Mouse (Mus musculus) MEL (cell line): ENCODE data around the gene Als2cl.

Source experiments
- CHD1 ChIP-seq: IDR thresholded peaks from 2 replicates; pipeline ENCODE4 v1.6.1; 2012; ENCODE audit warnings: low read depth, mild to moderate bottlenecking, inconsistent platforms, low read length, improper control_type of control experiment
- HCFC1 ChIP-seq: IDR thresholded peaks from 2 replicates; pipeline ENCODE4 v1.6.1; 2012; ENCODE audit warnings: low read depth, mild to moderate bottlenecking, inconsistent platforms, low read length, improper control_type of control experiment, moderate library complexity
- MAX ChIP-seq: IDR thresholded peaks from 2 replicates; pipeline ENCODE4 v1.6.1; 2011; ENCODE audit warnings: low read length, improper control_type of control experiment
- POLR2A ChIP-seq, 2 experiments: IDR thresholded peaks; 2 replicates each; pipeline ENCODE4 v1.6.1; 2011 to 2012; ENCODE audit warnings: low read length in 2 of 2, mild to moderate bottlenecking in 2 of 2, control low read depth in 1 of 2, improper control_type of control experiment in 1 of 2, low read depth in 1 of 2, moderate library complexity in 1 of 2; ENCODE audit not compliant: control insufficient read depth in 1 of 2, insufficient read depth in 1 of 2, poor library complexity in 1 of 2
- POLR2AphosphoS5 ChIP-seq: IDR thresholded peaks from 2 replicates; pipeline ENCODE4 v1.6.1; 2012; ENCODE audit warnings: low read depth, borderline replicate concordance, mild to moderate bottlenecking, inconsistent platforms, low read length, moderate library complexity, mixed read lengths
- TBP ChIP-seq: IDR thresholded peaks from 2 replicates; pipeline ENCODE4 v1.8.0; 2011; ENCODE audit warnings: low read depth, low read length, improper control_type of control experiment
- USF2 ChIP-seq, 2 experiments: IDR thresholded peaks; 2 replicates each; pipeline ENCODE4 v1.6.1; 2011 to 2012; ENCODE audit warnings: improper control_type of control experiment in 2 of 2, low read length in 2 of 2, borderline replicate concordance in 1 of 2, inconsistent platforms in 1 of 2, low read depth in 1 of 2, mild to moderate bottlenecking in 1 of 2; ENCODE audit not compliant: insufficient read depth in 1 of 2
- ZKSCAN1 ChIP-seq: IDR thresholded peaks from 2 replicates; pipeline ENCODE4 v1.6.1; 2012; ENCODE audit warnings: low read depth, mild to moderate bottlenecking, inconsistent platforms, low read length, improper control_type of control experiment, moderate library complexity

GRCm38 (mm10) chr9:110947261-110947661 lies 67.6 kb downstream of the Als2cl start:
- TF ChIP-seq HCFC1 (no peak), CHD1 (no peak), POLR2A (IDR thresholded peaks at IDR 0.05; ENCODE audit: control insufficient read depth in 1 of 2, insufficient read depth in 1 of 2, low read depth in 1 of 2, low read length in 2 of 2, poor library complexity in 1 of 2) (no peak), ZKSCAN1 (no peak), USF2 (IDR thresholded peaks at IDR 0.05; ENCODE audit: borderline replicate concordance in 1 of 2, insufficient read depth in 1 of 2, low read depth in 1 of 2, low read length in 2 of 2) (no peak), MAX (no peak), POLR2AphosphoS5 (no peak), TBP (no peak)
